Mouse (Mus musculus): ENCODE measurements around the gene Celsr2. TPM values are rescaled to one million over a fixed set of nuclear protein-coding genes. Genes with fewer than 3 reads are reported as not detected.

The Celsr2 gene
- total and polyA plus RNA-seq, 2 experiments from 2014 or later: 1.2 to 5.5 TPM

DNA sequence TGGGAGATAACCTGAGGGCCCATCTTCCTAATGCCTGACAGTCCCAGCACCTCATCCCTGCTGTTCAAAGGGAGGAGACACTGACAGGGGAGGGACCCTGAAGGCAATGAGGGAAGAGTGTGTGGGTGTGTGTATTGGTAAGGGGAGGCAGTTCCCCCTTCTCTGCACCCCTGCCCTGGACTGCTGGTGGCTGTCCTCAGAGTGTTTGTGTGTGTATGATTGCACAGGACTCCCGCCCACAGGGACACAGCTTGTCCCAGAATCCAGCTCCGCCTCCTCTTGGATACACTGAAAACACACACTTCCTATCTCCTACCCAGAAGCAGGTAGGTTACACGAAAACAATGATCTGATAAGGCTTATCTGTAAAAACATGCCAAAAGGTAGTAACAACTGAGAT, 60.1 kb downstream of the Celsr2 start:
- Histone ChIP-seq H3K36me3 (replicated peaks; ENCODE audit: control insufficient read depth, insufficient read depth, low read length) (peaks cover 56% of the 10 kb centered on the region), H3K27ac (ENCODE audit: low read depth) (no peak overlapping the region), H3K4me3 (ENCODE audit: low read depth, low read length) (no peak overlapping the region), H3K27me3 (ENCODE audit: control insufficient read depth, insufficient read depth, low read length) (no peaks in the 10 kb centered on the region), H3K4me1 (ENCODE audit: control insufficient read depth, insufficient read depth) (no peaks in the 10 kb centered on the region), H3K4me2 (ENCODE audit: low read depth, low read length) (no peak overlapping the region), H3K9ac (replicated peaks; ENCODE audit: low read depth, low read length) (no peak overlapping the region), H3K9me3 (replicated peaks; ENCODE audit: control insufficient read depth, low read length) (no peaks in the 10 kb centered on the region)
- no peak for DNase-seq (ENCODE audit: low spot score)
- WGBS: 77% methylated on average over 3 of the region's 3 CpGs
- TF ChIP-seq EP300 (IDR thresholded peaks at IDR 0.05; ENCODE audit: low read depth) (no peak), CTCF (IDR thresholded peaks at IDR 0.05; ENCODE audit: low read depth) (no peak)
- ATAC-seq (ENCODE audit: insufficient read depth, low read depth): no peak

- H3K9me3 ChIP-seq (replicated peaks; ENCODE audit: control insufficient read depth, low read length): no peaks in the 10 kb centered on the region
- H3K27me3 ChIP-seq (ENCODE audit: control insufficient read depth, insufficient read depth, low read length): no peaks in the 10 kb centered on the region
- WGBS: 53% methylated on average over 9 of the region's 9 CpGs
- ATAC-seq (ENCODE audit: insufficient read depth, low read depth) (no peak), DNase-seq (ENCODE audit: low spot score) (no peak)
- H3K27ac ChIP-seq (ENCODE audit: low read depth): no peak overlapping the region
- H3K36me3 ChIP-seq (replicated peaks; ENCODE audit: control insufficient read depth, insufficient read depth, low read length): peaks cover 65% of the 10 kb centered on the region
- H3K9ac ChIP-seq (replicated peaks; ENCODE audit: low read depth, low read length): no peak overlapping the region
- H3K4me3 ChIP-seq (ENCODE audit: low read depth, low read length): no peak overlapping the region
- H3K4me1 ChIP-seq (ENCODE audit: control insufficient read depth, insufficient read depth): no peaks in the 10 kb centered on the region
- TF ChIP-seq CTCF (IDR thresholded peaks at IDR 0.05; ENCODE audit: low read depth) (no peak), EP300 (IDR thresholded peaks at IDR 0.05; ENCODE audit: low read depth) (no peak)
- no peak overlapping the region for H3K4me2 ChIP-seq (ENCODE audit: low read depth, low read length)
Measured at GRCm38 (mm10) chr3:108348376-108348775, 67.0 kb downstream of the Celsr2 start.

DNA sequence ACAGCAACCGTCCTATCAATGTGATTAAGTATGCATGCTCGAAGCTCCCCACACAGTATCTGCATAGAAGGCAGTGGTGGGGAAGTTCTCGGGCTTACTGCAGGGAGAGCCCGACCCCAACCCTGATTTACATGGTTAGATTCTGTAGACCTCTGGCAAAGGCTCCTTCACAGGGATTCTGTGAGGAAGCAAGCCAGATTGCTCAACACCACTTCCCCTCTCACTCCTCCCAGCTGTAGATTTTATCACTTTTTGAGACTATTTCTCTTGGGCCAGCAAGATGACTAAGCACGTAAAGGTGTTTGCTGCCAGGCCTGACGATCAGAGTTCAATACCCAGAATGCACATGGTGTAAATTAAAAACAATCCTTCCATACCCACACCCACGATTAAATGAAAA, 69.5 kb downstream of the Celsr2 start:
- H3K36me3 ChIP-seq (replicated peaks; ENCODE audit: control insufficient read depth, insufficient read depth, low read length): peaks cover 72% of the 10 kb centered on the region
- no peak overlapping the region for H3K9ac ChIP-seq (replicated peaks; ENCODE audit: low read depth, low read length)
- no peak overlapping the region for H3K4me2 ChIP-seq (ENCODE audit: low read depth, low read length)
- H3K4me1 ChIP-seq (ENCODE audit: control insufficient read depth, insufficient read depth): no peaks in the 10 kb centered on the region
- TF ChIP-seq EP300 (IDR thresholded peaks at IDR 0.05; ENCODE audit: low read depth) (no peak), CTCF (IDR thresholded peaks at IDR 0.05; ENCODE audit: low read depth) (no peak)
- DNase-seq (ENCODE audit: low spot score): no peak
- H3K27me3 ChIP-seq (ENCODE audit: control insufficient read depth, insufficient read depth, low read length): no peaks in the 10 kb centered on the region
- WGBS: 80% methylated on average over 7 of the region's 7 CpGs
- ATAC-seq (ENCODE audit: insufficient read depth, low read depth): no peak
- no peak overlapping the region for H3K27ac ChIP-seq (ENCODE audit: low read depth)
- H3K4me3 ChIP-seq (ENCODE audit: low read depth, low read length): no peak overlapping the region
- H3K9me3 ChIP-seq (replicated peaks; ENCODE audit: control insufficient read depth, low read length): no peaks in the 10 kb centered on the region

DNA sequence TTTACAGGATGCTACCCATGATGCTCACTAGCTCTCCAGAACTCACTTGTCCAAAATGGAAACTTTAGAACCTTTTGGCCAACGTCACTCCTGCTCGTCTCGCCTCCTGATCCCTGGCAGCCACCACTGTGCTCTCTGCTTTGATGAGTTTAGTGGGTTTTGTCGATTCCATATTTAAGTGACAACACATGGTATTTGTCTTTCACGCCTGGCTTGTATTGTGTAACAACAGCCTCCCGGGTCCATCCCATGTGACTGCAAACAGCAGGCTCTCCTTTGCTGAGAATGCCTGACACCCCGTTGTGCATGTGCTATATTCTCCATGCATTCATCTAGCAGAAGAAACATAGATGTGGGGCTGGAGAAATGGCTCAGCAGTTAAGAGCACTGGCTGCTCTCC, 73.2 kb downstream of the Celsr2 start:
- no peaks in the 10 kb centered on the region for H3K27me3 ChIP-seq (ENCODE audit: control insufficient read depth, insufficient read depth, low read length)
- H3K4me3 ChIP-seq (ENCODE audit: low read depth, low read length): no peak overlapping the region
- no peak overlapping the region for H3K9ac ChIP-seq (replicated peaks; ENCODE audit: low read depth, low read length)
- 60% methylated on average over 7 of the region's 7 CpGs for WGBS
- TF ChIP-seq CTCF (IDR thresholded peaks at IDR 0.05; ENCODE audit: low read depth): no peak
- TF ChIP-seq EP300 (IDR thresholded peaks at IDR 0.05; ENCODE audit: low read depth): no peak
- no peak overlapping the region for H3K4me2 ChIP-seq (ENCODE audit: low read depth, low read length)
- DNase-seq (ENCODE audit: low spot score) (no peak), ATAC-seq (ENCODE audit: insufficient read depth, low read depth) (no peak)
- no peak overlapping the region for H3K27ac ChIP-seq (ENCODE audit: low read depth)
- H3K36me3 ChIP-seq (replicated peaks; ENCODE audit: control insufficient read depth, insufficient read depth, low read length): peaks cover 78% of the 10 kb centered on the region
- no peaks in the 10 kb centered on the region for H3K4me1 ChIP-seq (ENCODE audit: control insufficient read depth, insufficient read depth)
- H3K9me3 ChIP-seq (replicated peaks; ENCODE audit: control insufficient read depth, low read length): no peaks in the 10 kb centered on the region

- TF ChIP-seq CTCF (IDR thresholded peaks at IDR 0.05; ENCODE audit: low read depth): no peak
- no peak for TF ChIP-seq EP300 (IDR thresholded peaks at IDR 0.05; ENCODE audit: low read depth)
- 75% methylated on average over 2 of the region's 2 CpGs for WGBS
- ATAC-seq (ENCODE audit: insufficient read depth, low read depth) (no peak), DNase-seq (ENCODE audit: low spot score) (no peak)
- H3K9ac ChIP-seq (replicated peaks; ENCODE audit: low read depth, low read length): no peak overlapping the region
- H3K36me3 ChIP-seq (replicated peaks; ENCODE audit: control insufficient read depth, insufficient read depth, low read length): peaks cover 71% of the 10 kb centered on the region
- H3K4me1 ChIP-seq (ENCODE audit: control insufficient read depth, insufficient read depth): no peaks in the 10 kb centered on the region
- H3K9me3 ChIP-seq (replicated peaks; ENCODE audit: control insufficient read depth, low read length): no peaks in the 10 kb centered on the region
- no peak overlapping the region for H3K4me3 ChIP-seq (ENCODE audit: low read depth, low read length)
- no peak overlapping the region for H3K27ac ChIP-seq (ENCODE audit: low read depth)
- H3K4me2 ChIP-seq (ENCODE audit: low read depth, low read length): no peak overlapping the region
- no peaks in the 10 kb centered on the region for H3K27me3 ChIP-seq (ENCODE audit: control insufficient read depth, insufficient read depth, low read length)
Measured at GRCm38 (mm10) chr3:108341040-108341439, 74.3 kb downstream of the Celsr2 start.

Other genes with a start within 250 kb of the Celsr2 start
- gene Amigo1, start 229.2 kb downstream of the Celsr2 start, total RNA-seq (2014; rRNA removed; ENCODE audit: low replicate concordance): 5.0 and 11.9 TPM in 2 replicates
- gene Amigo1, start 229.2 kb downstream of the Celsr2 start, polyA plus RNA-seq (2015; fragmentation: Nextera tagmentation; extraction: Ambion mirVana): 3.5 and 3.8 TPM in 2 replicates
- gene Cyb561d1, start 214.3 kb downstream of the Celsr2 start, total RNA-seq (2014; rRNA removed; ENCODE audit: low replicate concordance): 4.0 and 4.7 TPM in 2 replicates
- gene Cyb561d1, start 214.3 kb downstream of the Celsr2 start, polyA plus RNA-seq (2015; fragmentation: Nextera tagmentation; extraction: Ambion mirVana): 3.4 and 3.5 TPM in 2 replicates
- gene Atxn7l2, start 204.6 kb downstream of the Celsr2 start, total RNA-seq (2014; rRNA removed; ENCODE audit: low replicate concordance): 3.1 and 6.0 TPM in 2 replicates
- 4.1 and 4.3 TPM in 2 replicates for gene Atxn7l2, start 204.6 kb downstream of the Celsr2 start, polyA plus RNA-seq (2015; fragmentation: Nextera tagmentation; extraction: Ambion mirVana)
- gene Sypl2, start 188.9 kb downstream of the Celsr2 start, total RNA-seq (2014; rRNA removed; ENCODE audit: low replicate concordance): 1.8 and 2.0 TPM in 2 replicates
- 0.56 and 0.65 TPM in 2 replicates for gene Sypl2, start 188.9 kb downstream of the Celsr2 start, polyA plus RNA-seq (2015; fragmentation: Nextera tagmentation; extraction: Ambion mirVana)
- gene Psma5, start 158.6 kb downstream of the Celsr2 start, total RNA-seq (2014; rRNA removed; ENCODE audit: low replicate concordance): 82.6 and 104 TPM in 2 replicates
- gene Psma5, start 158.6 kb downstream of the Celsr2 start, polyA plus RNA-seq (2015; fragmentation: Nextera tagmentation; extraction: Ambion mirVana): 177 and 180 TPM in 2 replicates
- 33.5 and 34.4 TPM in 2 replicates for gene Sort1, start 131.5 kb downstream of the Celsr2 start, total RNA-seq (2014; rRNA removed; ENCODE audit: low replicate concordance)
- 6.7 and 7.4 TPM in 2 replicates for gene Sort1, start 131.5 kb downstream of the Celsr2 start, polyA plus RNA-seq (2015; fragmentation: Nextera tagmentation; extraction: Ambion mirVana)
- gene Mybphl, start 50.6 kb downstream of the Celsr2 start, total RNA-seq (2014; rRNA removed; ENCODE audit: low replicate concordance): 49.3 and 60.6 TPM in 2 replicates
- 90.0 and 123 TPM in 2 replicates for gene Mybphl, start 50.6 kb downstream of the Celsr2 start, polyA plus RNA-seq (2015; fragmentation: Nextera tagmentation; extraction: Ambion mirVana)
- 8.4 and 17.5 TPM in 2 replicates for gene Psrc1, start 31.7 kb downstream of the Celsr2 start, total RNA-seq (2014; rRNA removed; ENCODE audit: low replicate concordance)
- 5.0 and 5.4 TPM in 2 replicates for gene Psrc1, start 31.7 kb downstream of the Celsr2 start, polyA plus RNA-seq (2015; fragmentation: Nextera tagmentation; extraction: Ambion mirVana)
- 40.3 and 55.3 TPM in 2 replicates for gene Sars, start 29.7 kb upstream of the Celsr2 start, total RNA-seq (2014; rRNA removed; ENCODE audit: low replicate concordance)
- 74.4 and 77.7 TPM in 2 replicates for gene Sars, start 29.7 kb upstream of the Celsr2 start, polyA plus RNA-seq (2015; fragmentation: Nextera tagmentation; extraction: Ambion mirVana)
- gene 1700013F07Rik, start 118.6 kb upstream of the Celsr2 start, total RNA-seq (2014; rRNA removed; ENCODE audit: low replicate concordance): not detected in 2 replicates
- gene 1700013F07Rik, start 118.6 kb upstream of the Celsr2 start, polyA plus RNA-seq (2015; fragmentation: Nextera tagmentation; extraction: Ambion mirVana): not detected in 2 replicates
- 0.04 and 0.62 TPM in 2 replicates for gene 5330417C22Rik, start 121.0 kb upstream of the Celsr2 start, total RNA-seq (2014; rRNA removed; ENCODE audit: low replicate concordance)
- gene 5330417C22Rik, start 121.0 kb upstream of the Celsr2 start, polyA plus RNA-seq (2015; fragmentation: Nextera tagmentation; extraction: Ambion mirVana): 0.34 and 1.6 TPM in 2 replicates
- gene Tmem167b, start 146.9 kb upstream of the Celsr2 start, total RNA-seq (2014; rRNA removed; ENCODE audit: low replicate concordance): 22.4 and 34.6 TPM in 2 replicates
- 25.4 and 25.8 TPM in 2 replicates for gene Tmem167b, start 146.9 kb upstream of the Celsr2 start, polyA plus RNA-seq (2015; fragmentation: Nextera tagmentation; extraction: Ambion mirVana)
- gene Taf13, start 156.1 kb upstream of the Celsr2 start, total RNA-seq (2014; rRNA removed; ENCODE audit: low replicate concordance): 6.0 and 9.9 TPM in 2 replicates
- 29.6 and 30.3 TPM in 2 replicates for gene Taf13, start 156.1 kb upstream of the Celsr2 start, polyA plus RNA-seq (2015; fragmentation: Nextera tagmentation; extraction: Ambion mirVana)
- gene Wdr47, start 175.7 kb upstream of the Celsr2 start, total RNA-seq (2014; rRNA removed; ENCODE audit: low replicate concordance): 4.3 and 8.5 TPM in 2 replicates
- 4.3 and 5.2 TPM in 2 replicates for gene Wdr47, start 175.7 kb upstream of the Celsr2 start, polyA plus RNA-seq (2015; fragmentation: Nextera tagmentation; extraction: Ambion mirVana)
- 29.8 and 39.4 TPM in 2 replicates for gene Clcc1, start 238.4 kb upstream of the Celsr2 start, total RNA-seq (2014; rRNA removed; ENCODE audit: low replicate concordance)
- 46.4 and 49.1 TPM in 2 replicates for gene Clcc1, start 238.4 kb upstream of the Celsr2 start, polyA plus RNA-seq (2015; fragmentation: Nextera tagmentation; extraction: Ambion mirVana)

All from heart, postnatal 0 days (tissue).